Mouse (Mus musculus): ENCODE data around the gene Ctsa. TPM values are rescaled to one million over a fixed set of nuclear protein-coding genes. Genes with fewer than 3 reads are reported as not detected.
A peak's percentile ranks its signal among the peaks of the same experiment; 100 is the strongest.
"Not testable (repeated sequence)": the region's sequence is repeated elsewhere in the genome, so short reads cannot be mapped to it uniquely, and the experiment has no call there.

Gene Ctsa
- polyA plus RNA-seq, 1 experiment from 2014 or later, result 124 TPM

GRCm38 (mm10) chr2:164792400-164793190 is 40.1 kb upstream of the Ctsa start:
- peaks cover 44% of the 10 kb centered on the region for H3K36me3 ChIP-seq
- WGBS, result 89% methylated on average over 12 of the region's 12 CpGs
- H3K27ac ChIP-seq, result no peak overlapping the region

GRCm38 (mm10) chr2:164793236-164793635 is 39.4 kb upstream of the Ctsa start:
- Histone ChIP-seq H3K4me1 (no peaks in the 10 kb centered on the region), H3K4me3 (no peak overlapping the region), H3K9ac (no peak overlapping the region), H3K4me2 (replicated peaks) (no peak overlapping the region), H3K36me3 (peaks cover 49% of the 10 kb centered on the region), H3K27ac (no peak overlapping the region), H3K9me3 (no peaks in the 10 kb centered on the region), H3K27me3 (no peaks in the 10 kb centered on the region)
- no peak for ATAC-seq (ENCODE audit: insufficient number of reproducible peaks, insufficient read depth, low FRiP score, low TSS enrichment)
- WGBS, result 89% methylated on average over 3 of the region's 3 CpGs

More at GRCm38 (mm10) chr2:164792400-164793190, 40.1 kb upstream of the Ctsa start:
- Histone ChIP-seq H3K27me3 (no peaks in the 10 kb centered on the region), H3K4me2 (replicated peaks) (no peak overlapping the region), H3K9me3 (no peaks in the 10 kb centered on the region), H3K4me3 (no peak overlapping the region), H3K9ac (no peak overlapping the region), H3K4me1 (no peaks in the 10 kb centered on the region)
- no peak for ATAC-seq (ENCODE audit: insufficient number of reproducible peaks, insufficient read depth, low FRiP score, low TSS enrichment)

- ATAC-seq (ENCODE audit: insufficient number of reproducible peaks, insufficient read depth, low FRiP score, low TSS enrichment), result no peak
- no peaks in the 10 kb centered on the region for H3K9me3 ChIP-seq
- H3K4me2 ChIP-seq (replicated peaks), result no peak overlapping the region
- H3K36me3 ChIP-seq, result peaks cover 50% of the 10 kb centered on the region
- 94% methylated on average over 2 of the region's 2 CpGs for WGBS
- no peak overlapping the region for H3K9ac ChIP-seq
- H3K27me3 ChIP-seq, result no peaks in the 10 kb centered on the region
- no peaks in the 10 kb centered on the region for H3K4me1 ChIP-seq
- no peak overlapping the region for H3K27ac ChIP-seq
- H3K4me3 ChIP-seq, result no peak overlapping the region
Measured at GRCm38 (mm10) chr2:164793772-164794171, 38.9 kb upstream of the Ctsa start.

GRCm38 (mm10) chr2:164794293-164794692 is 38.4 kb upstream of the Ctsa start:
- 31% methylated on average over 5 of the region's 5 CpGs for WGBS
- peaks cover 53% of the 10 kb centered on the region for H3K36me3 ChIP-seq

GRCm38 (mm10) chr2:164795868-164796267 is 36.8 kb upstream of the Ctsa start:
- H3K9ac ChIP-seq, result no peak overlapping the region
- H3K36me3 ChIP-seq, result peaks cover 60% of the 10 kb centered on the region
- no peaks in the 10 kb centered on the region for H3K4me1 ChIP-seq
- no peaks in the 10 kb centered on the region for H3K27me3 ChIP-seq
- no peak for ATAC-seq (ENCODE audit: insufficient number of reproducible peaks, insufficient read depth, low FRiP score, low TSS enrichment)
- no peaks in the 10 kb centered on the region for H3K9me3 ChIP-seq
- H3K4me3 ChIP-seq, result no peak overlapping the region
- WGBS, result 80% methylated on average over 4 of the region's 4 CpGs
- no peak overlapping the region for H3K4me2 ChIP-seq (replicated peaks)
- no peak overlapping the region for H3K27ac ChIP-seq

More at GRCm38 (mm10) chr2:164794293-164794692, 38.4 kb upstream of the Ctsa start:
- no peak for ATAC-seq (ENCODE audit: insufficient number of reproducible peaks, insufficient read depth, low FRiP score, low TSS enrichment)
- H3K4me2 ChIP-seq (replicated peaks), result no peak overlapping the region
- no peaks in the 10 kb centered on the region for H3K27me3 ChIP-seq
- H3K4me1 ChIP-seq, result no peaks in the 10 kb centered on the region
- no peak overlapping the region for H3K4me3 ChIP-seq
- H3K9ac ChIP-seq, result no peak overlapping the region
- no peaks in the 10 kb centered on the region for H3K9me3 ChIP-seq
- no peak overlapping the region for H3K27ac ChIP-seq

- not testable (repeated sequence) for ATAC-seq (ENCODE audit: insufficient number of reproducible peaks, insufficient read depth, low FRiP score, low TSS enrichment); H3K4me2 ChIP-seq (replicated peaks); H3K9me3 ChIP-seq; H3K4me3 ChIP-seq; H3K9ac ChIP-seq; H3K27me3 ChIP-seq; H3K4me1 ChIP-seq; H3K27ac ChIP-seq
- peaks cover 54% of the 10 kb centered on the region for H3K36me3 ChIP-seq
- 86% methylated on average over 6 of the region's 6 CpGs for WGBS
Measured at GRCm38 (mm10) chr2:164798554-164798953, 34.1 kb upstream of the Ctsa start.

GRCm38 (mm10) chr2:164800252-164801004 is 32.2 kb upstream of the Ctsa start:
- peaks cover 44% of the 10 kb centered on the region for H3K36me3 ChIP-seq
- H3K4me3 ChIP-seq, result no peak overlapping the region
- no peak overlapping the region for H3K27ac ChIP-seq
- WGBS, result 87% methylated on average over 13 of the region's 13 CpGs
- H3K9me3 ChIP-seq, result no peaks in the 10 kb centered on the region
- no peaks in the 10 kb centered on the region for H3K27me3 ChIP-seq
- peaks cover 9% of the 10 kb centered on the region; the same call in 1 of the 2 replicates for H3K4me1 ChIP-seq
- H3K4me2 ChIP-seq (replicated peaks), result no peak overlapping the region
- H3K9ac ChIP-seq, result no peak overlapping the region
- ATAC-seq (ENCODE audit: insufficient number of reproducible peaks, insufficient read depth, low FRiP score, low TSS enrichment), result no peak

GRCm38 (mm10) chr2:164803201-164803920 is 29.3 kb upstream of the Ctsa start:
- no peaks in the 10 kb centered on the region for H3K9me3 ChIP-seq
- WGBS, result 90% methylated on average over 16 of the region's 16 CpGs
- H3K9ac ChIP-seq, result peak overlapping the region; percentile 76; the same call in 1 of the 2 replicates
- no peaks in the 10 kb centered on the region for H3K27me3 ChIP-seq
- peaks cover 13% of the 10 kb centered on the region; the same call in 1 of the 2 replicates for H3K4me1 ChIP-seq
- H3K4me3 ChIP-seq, result peak overlapping the region; percentile 70
- no peak for ATAC-seq (ENCODE audit: insufficient number of reproducible peaks, insufficient read depth, low FRiP score, low TSS enrichment)
- H3K27ac ChIP-seq, result no peak overlapping the region; the same call in 1 of the 2 replicates
- peak overlapping the region; percentile 76 for H3K4me2 ChIP-seq (replicated peaks)
- H3K36me3 ChIP-seq, result peaks cover 29% of the 10 kb centered on the region

- Histone ChIP-seq H3K36me3 (peaks cover 30% of the 10 kb centered on the region), H3K27ac (no peak overlapping the region; the same call in 1 of the 2 replicates), H3K4me2 (replicated peaks) (peak overlapping the region; percentile 76), H3K4me3 (peak overlapping the region; percentile 70), H3K9me3 (no peaks in the 10 kb centered on the region), H3K4me1 (peaks cover 13% of the 10 kb centered on the region; the same call in 1 of the 2 replicates), H3K9ac (peak overlapping the region; percentile 76), H3K27me3 (no peaks in the 10 kb centered on the region)
- ATAC-seq (ENCODE audit: insufficient number of reproducible peaks, insufficient read depth, low FRiP score, low TSS enrichment), result no peak
- 57% methylated on average over 1 of the region's 1 CpGs for WGBS
Measured at GRCm38 (mm10) chr2:164803921-164804313, 28.8 kb upstream of the Ctsa start.

GRCm38 (mm10) chr2:164804533-164805331 is 27.9 kb upstream of the Ctsa start, which contains the start of the genes Acot8 and Zswim3:
TSS of gene Acot8 (minus strand) at chr2:164804882.
TSS of gene Zswim3 (plus strand) at chr2:164805098.
- Histone ChIP-seq H3K36me3 (peaks cover 25% of the 10 kb centered on the region), H3K4me3 (peak within 1 kb of the TSS; percentile 70), H3K9ac (peak within 1 kb of the TSS; percentile 76), H3K27ac (peak within 1 kb of the TSS; percentile 78), H3K4me2 (replicated peaks) (peak within 1 kb of the TSS; percentile 86), H3K9me3 (no peaks in the 10 kb centered on the region), H3K4me1 (peaks cover 13% of the 10 kb centered on the region; the same call in 1 of the 2 replicates), H3K27me3 (no peaks in the 10 kb centered on the region)
- peak; percentile 94 for ATAC-seq (ENCODE audit: insufficient number of reproducible peaks, insufficient read depth, low FRiP score, low TSS enrichment)
- WGBS, result under 1% methylated on average over 47 of the region's 47 CpGs
